Mouse (Mus musculus): Measurements from ENCODE around the gene Dcaf1.
A peak's percentile ranks its signal among the peaks of the same experiment; 100 is the strongest.

Dcaf1 gene

DNA sequence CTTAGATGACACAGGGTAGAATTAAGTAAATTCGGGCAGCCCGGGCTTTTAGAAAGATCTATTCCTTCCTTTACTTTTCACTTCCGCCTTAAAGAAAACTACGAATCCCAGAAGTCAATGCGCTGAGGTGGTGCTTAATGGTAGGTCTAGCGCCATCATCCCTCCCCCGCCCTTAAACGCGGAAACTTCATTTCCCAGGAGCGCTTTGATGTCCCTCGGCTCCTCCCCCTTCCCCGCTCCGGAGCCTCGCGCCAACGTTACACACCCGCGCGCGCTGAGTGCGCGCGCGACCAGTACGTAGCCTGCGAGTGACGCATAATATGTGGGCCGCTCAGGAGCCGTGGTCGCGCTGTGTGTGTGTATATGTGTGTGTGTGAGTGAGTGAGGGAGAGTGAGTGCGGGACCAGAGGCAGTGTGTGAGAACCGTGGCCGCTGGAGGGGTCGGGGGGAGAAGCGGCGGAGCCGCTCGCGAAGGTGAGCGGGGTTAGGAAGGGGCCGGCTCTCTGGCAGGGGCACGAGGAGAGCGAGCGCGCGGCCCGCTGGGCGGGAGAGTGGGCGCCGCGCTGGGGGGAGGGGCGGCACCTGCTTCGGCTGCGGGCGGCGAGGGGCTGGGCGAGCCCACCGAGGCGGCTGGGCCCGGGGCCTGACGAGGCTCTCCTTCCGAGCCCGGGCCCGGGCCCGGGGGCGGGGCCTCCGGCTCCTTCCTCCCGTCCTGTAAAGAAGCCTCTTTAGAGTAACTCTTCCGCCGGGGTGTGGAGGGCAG is at the start of gene Dcaf1:
Dcaf1 (plus strand) TSS at position 257 of the 763 bp plus-strand sequence.
- peak; percentile 96 for DNase-seq (ENCODE audit: low spot score)

DNA sequence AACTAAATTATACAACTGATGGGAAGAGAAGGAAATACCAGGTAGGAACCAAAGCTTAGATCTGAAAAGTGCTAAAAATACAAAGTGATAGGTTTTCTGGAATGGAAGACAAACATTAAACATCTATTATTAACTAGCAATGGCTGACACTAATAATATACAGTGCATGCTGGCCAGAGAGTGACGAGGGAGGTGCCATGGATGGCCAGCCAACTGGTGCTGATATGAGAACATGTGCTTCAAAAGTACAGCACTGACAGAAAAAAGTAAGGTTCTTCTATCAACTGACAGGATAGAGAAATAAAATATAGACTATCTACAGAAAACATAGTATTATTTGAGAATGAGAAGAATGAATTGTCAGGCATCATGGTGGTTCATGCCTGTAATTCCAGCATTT is 45.6 kb upstream of the Dcaf1 start:
- no peak for DNase-seq (ENCODE audit: low spot score)

DNA sequence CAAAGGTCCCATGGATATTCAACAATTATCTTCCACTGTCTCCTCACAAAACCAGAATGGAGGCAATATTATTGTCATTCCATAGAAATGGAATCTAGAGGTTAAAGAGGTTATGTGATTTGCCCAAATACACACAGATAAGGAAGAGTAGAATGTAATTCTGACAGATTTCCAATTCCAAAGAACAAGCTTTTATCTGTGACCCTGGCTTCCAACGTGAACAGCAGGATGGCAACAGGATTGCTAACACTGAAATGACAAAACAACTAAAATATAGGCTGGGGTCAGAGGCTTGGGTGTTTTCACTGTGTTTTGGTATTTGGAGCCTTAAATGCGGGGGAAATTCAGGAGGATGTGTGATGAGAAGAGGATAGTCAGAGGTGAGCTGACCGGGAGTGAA is 44.3 kb upstream of the Dcaf1 start:
- no peak for DNase-seq (ENCODE audit: low spot score)

DNA sequence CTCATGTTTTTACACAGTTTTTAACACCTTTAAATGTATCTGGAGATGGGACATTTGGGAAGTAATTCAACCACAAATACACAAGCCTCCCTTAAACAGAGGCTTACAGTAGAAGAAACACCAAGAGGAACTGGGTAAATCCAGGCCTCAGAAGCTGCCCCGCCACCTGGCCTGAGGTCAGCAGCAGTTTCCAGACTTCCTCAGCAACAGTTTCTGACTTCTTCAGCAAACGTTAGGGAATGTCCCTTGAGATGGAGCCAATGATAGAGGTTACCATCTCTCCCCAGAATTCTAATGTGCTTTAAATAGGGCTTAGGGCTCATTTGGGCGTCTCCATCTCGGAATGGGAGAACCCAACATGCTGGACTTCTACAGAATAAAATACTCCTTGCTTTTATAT is 43.4 kb upstream of the Dcaf1 start:
- no peak for DNase-seq (ENCODE audit: low spot score)

DNA sequence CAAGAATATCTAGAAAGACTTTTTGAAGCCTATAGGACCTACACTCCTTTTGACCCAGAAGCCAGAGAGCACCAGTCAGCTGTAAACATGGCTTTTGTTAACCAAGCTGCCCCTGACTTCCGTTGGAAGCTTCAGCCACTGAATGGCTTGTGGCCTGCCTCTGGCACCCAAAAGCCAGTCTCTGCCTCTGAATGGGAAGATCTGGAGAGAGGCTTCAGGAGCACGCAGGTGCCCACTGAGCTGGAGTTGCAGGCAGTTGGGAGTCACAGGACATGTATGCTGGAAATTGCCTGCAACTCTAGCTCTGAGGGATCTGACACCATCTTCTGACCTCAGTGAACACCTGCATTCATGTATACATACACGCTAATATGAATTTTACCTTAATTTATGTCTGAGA is 41.6 kb upstream of the Dcaf1 start:
- DNase-seq (ENCODE audit: low spot score), result no peak

DNA sequence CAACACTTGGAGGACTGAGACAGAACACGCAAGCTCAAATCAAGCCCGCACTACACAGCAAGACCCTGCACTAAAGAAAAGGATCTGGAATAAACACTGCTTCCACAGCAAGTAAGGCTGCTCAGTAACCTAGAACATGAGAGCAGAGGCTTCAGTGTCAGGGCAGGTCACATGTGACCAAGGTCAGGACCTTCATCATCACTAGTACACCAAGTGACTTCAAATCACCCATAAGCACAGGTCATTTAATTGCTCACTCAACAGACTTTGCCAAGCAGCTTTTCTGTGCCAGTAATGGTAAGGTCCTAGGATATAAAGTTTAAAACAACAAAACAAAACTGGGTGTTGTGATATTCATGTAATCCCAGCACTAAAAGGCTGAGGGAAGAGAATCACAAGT is 38.1 kb upstream of the Dcaf1 start:
- no peak for DNase-seq (ENCODE audit: low spot score)

DNA sequence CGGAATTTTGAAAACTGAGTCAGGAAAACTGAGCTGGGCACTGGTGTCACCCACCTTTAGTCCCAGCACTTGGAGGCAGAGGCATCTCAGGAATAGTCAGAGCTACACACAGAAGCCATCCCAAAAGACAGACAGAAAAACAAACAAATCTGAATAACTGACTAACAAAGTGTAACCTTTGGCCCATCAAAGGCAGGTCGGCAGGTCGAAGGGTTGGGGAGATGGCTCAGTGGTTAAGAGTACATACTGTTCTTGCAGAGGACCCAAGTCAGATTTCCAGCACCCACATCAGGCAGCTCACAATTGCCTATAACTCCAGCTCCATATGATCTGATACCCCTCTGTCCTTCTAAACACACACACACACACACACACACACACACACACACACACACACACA is 36.5 kb upstream of the Dcaf1 start:
- DNase-seq (ENCODE audit: low spot score), result no peak

DNA sequence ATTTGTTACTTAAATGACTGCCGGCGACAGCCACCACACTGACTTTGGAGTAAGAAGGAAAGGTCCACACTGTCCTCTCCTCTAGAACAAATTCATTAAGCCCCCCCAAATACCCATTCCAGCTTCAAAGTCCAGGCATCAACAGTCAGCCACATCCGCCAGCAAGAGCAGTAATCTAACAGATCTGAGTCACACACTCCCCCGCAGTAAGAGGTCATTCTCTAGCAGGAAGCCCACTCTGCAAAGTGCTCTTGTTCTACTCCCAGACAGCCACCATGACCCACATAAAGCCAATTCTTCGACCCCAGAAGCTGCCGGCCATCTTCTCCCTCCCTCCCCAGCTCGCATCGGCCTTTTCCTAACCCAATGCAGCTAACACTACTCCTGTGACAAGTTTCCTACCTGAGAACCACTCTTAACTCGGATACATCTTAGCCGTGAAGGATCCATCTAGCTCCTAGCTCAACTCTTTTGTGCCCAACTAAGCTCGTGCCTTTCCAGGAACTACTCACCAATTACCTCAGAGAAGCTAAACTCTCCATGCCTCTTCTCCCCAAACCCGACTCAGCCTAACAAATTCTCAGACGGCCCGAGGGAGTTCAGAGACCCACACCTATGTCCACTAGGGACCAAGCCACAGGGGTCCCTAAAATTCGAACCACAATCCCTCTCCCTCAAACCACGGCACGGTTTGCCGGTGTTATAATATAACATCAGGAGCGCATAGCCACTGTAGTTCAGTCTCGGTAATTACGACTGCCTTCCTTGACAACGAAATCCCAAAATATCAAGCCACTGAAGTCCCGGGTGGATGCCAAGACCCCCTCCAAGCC is 33.5 kb upstream of the Dcaf1 start:
- DNase-seq (ENCODE audit: low spot score), result peak; percentile 24

DNA sequence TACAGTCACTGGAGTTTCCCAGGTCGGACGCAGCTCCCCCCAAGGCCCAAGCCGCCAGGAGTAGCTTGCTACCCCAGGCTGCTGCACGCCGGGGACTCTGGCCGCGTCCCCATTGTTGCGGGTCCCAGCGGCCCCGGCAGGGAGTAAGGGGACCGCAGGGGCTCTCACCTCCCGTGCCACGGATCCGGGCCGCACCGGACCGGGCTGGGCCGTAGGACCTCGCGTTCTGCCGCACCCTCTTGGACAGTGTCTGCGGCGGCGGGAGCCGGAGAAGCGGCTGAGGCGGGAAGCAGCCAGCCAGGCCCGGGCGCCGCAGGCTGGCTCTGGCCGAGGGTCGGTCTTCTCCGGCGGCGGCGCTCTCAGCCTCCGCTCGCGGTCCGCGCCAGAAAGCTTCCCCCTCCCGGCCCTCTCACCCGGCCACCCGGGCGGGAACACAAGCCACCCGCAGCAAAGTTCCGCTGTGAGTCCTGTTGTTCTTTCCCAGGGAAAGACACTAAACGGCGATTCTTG is 32.8 kb upstream of the Dcaf1 start, which contains the start of gene Rad54l2:
Rad54l2 (minus strand) TSS at position 383 of the 510 bp plus-strand sequence.
- peak; percentile 79 for DNase-seq (ENCODE audit: low spot score)

DNA sequence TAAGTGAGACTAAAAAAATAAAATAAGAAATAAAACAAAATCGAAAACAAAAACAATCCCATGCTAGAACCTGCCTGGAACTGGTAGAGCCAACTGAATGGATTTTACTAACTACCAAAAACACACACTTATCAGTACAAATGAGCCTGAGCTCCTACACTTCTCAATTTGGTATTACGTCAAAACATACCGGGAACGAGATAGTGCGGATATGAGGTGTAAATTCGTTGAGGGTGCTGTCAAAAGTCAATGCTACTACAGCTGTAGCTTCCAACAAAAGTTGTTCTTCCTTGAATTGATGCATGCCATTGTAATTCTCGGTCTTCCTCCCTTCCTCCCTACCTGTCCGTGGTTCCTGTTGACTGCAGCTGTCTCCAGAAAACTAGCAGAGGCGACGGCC is 32.3 kb upstream of the Dcaf1 start:
- DNase-seq (ENCODE audit: low spot score), result peak; percentile 2

DNA sequence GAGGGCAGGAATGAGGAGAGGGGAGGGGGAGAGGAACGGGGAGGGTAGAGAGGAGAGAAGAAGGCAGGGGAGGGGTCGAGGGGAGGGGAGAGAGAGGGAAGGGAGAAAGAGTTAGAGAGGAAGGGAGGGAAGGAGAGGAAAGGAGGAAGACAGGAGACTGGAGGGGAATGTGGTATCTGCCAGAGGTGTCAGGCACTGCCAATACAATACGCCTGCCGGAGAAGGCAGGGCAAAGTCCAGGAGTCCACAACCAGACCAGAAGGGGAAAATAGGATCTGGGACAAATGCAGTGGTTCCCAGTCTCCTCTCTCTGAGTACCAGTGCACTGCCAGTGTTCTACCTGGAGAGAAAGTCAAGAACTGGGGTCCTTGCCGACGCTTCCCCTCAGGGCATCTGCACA is 30.8 kb upstream of the Dcaf1 start:
- DNase-seq (ENCODE audit: low spot score), result no peak

DNA sequence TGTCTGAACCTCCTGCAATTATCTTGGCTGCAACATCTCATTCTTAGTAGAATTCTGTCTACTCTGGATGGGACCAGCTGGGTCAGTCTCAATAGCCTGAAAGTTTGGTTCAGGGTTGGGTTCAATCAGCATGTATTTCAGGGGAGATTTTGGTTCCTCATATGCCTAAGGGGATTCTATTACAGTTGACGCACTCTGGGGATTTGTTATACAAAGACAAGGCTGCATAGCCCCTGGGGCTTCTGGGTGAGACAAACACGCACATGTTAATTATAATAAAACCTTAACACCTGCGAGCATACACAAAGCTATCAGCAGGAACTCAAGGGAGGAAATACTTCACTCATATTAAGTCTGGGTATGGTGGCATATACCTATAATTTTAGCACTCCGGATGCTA is 15.2 kb upstream of the Dcaf1 start:
- DNase-seq (ENCODE audit: low spot score), result no peak

DNA sequence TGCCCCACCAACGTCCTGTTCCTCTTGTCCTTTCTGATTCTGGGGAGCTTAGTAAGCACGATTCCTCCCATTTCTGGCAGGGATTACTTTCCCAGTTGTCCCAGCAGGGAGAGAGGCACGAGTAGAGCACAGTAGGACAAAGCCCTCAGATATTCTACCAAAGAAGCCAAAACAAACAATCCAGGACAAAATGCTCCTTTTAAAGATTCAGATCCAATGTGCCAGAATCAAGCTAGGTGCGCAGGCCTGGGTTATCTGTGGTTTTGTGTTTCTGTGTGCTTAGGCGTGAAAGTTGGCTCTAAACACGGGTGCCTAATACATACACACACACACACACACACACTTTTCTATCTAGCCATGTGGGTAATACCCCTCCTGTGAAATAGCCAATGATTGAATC is 3.5 kb upstream of the Dcaf1 start:
- DNase-seq (ENCODE audit: low spot score), result no peak

DNA sequence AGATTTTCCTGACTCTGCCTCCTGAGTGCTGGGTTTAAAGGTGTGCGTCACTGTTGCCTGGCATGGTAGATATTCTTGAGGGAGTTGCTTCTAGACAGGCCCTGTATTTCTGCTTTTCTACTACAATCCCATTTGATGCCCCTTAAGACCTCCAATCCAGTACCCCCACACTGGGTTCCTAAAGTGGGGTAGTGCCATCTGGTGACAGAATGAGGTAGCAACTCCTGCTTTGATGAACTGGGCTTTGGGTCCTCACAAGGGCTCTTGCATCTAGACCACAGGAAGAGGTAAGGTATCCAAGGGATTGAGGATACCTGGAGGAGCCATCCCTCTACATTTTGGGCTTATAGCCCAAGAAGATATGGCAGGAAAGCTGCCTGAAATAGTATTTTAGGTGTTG is 2.5 kb upstream of the Dcaf1 start:
- DNase-seq (ENCODE audit: low spot score), result peak; percentile 6

DNA sequence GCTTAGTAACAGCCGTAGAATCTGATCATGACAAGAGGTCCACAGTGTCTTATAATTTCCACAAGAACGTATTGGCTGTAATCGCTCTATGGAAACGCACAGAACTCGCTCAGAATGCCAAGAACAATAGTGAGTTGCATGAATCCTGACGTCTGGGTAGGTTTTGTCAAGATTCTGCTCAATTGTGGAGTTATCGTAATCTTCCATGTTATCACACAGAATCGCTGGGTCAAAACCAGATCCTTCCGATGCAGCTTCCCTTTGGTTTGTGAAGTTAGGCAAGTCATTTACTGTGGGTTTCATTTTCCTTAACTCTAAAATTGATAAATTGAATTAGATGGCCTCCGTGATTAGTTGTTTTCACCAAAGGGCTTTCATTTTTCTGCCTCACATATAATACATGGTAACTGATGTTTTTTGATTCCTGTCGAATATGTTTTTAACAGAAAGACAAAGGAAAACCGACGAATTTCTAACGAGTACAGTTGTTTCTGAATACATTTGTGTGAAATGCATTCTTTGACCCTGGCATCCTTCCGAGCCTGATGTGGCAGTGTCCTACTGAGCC is 540 bp upstream of the Dcaf1 start:
- peak; percentile 18 for DNase-seq (ENCODE audit: low spot score)

DNA sequence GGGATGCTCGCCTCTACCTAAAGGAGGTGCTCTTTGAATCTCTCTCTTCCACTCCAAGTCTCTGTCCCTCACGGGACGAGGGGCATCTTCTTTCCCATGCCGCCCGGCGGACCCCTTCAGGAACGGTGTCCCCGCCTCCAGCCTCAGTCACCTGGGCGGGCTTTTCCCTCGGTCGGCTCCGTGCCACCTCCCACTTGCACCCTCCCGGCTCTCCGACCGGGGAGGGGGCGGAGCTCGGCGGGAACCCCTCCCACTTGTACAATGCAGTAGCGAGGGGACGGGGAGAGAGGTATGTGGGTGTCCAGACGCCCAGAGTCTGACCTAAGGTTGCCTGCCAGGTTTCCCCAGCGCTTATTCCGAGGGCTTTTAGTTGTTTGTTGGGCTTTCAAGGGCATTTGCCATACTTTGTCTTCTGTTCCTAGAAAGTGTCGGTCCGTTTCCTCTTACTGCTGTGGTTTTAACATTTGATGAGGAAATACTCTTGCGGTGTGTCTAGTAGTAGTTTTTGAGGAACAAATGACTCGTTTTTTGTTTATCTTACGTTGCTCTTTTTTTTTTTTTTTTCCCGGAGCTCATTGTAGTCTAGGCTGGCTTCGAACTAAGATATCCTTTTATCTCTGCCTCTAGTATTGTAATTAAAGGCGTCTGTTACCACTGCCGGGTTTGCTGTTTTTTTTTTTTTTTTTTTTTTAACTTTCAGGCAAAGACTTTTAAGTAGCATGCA is 869 bp downstream of the Dcaf1 start:
- DNase-seq (ENCODE audit: low spot score), result peak; percentile 85

DNA sequence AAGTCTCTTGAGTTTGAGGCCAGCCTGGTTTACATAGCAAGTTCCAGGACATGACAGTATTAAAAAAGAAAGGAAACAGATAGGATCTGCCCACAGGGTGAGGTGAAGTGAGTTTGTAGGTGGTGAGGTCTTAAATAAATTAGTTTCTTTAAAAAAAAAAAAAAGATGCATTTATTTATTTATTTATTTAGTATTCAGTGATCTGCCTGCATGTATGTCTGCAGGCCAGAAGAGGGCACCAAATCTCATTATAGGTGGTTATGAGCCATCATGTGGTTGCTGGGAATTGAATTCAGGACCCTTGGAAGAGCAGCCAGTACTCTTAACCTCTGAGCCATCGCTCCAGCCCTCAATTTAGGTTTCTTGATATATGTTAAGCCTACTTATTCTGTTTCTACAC is 18.9 kb downstream of the Dcaf1 start:
- DNase-seq (ENCODE audit: low spot score), result no peak

DNA sequence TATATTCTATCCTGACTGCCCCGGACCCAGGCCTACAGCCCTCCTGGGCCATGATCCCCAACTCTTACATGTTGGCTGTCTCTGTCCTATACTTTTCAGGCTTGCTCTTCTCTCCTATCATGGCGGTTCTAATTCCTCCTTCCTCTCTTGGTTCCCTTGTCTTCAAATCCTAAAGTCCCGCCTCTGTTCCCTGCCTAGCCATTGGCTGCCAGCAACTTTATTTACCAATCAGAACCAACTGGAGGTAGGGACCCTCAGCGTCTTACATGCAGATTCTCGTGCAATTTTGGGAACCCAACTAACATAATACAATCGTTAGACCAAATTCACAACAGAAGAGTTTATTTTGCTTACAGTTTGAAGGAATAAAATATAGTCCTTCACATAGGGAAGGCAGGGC is 21.1 kb downstream of the Dcaf1 start:
- no peak for DNase-seq (ENCODE audit: low spot score)

DNA sequence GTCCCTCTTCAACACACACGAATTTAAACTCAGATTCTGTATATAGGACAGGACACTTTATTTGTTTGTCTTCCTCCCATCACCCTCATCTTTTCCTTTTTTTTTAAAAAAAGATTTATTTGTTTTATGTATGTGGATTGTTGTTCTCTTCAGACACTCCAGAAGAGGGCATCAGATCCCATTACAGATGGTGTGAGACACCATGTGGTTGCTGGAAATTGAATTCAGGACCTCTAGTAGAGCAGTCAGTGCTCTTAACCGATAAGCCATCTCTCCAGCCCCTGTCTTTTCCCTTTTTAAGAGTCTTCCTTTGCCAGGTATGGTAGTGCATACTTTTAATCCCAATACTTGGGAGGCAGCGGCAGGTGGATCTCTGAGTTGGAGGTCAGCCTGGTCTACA is 35.0 kb downstream of the Dcaf1 start:
- no peak for DNase-seq (ENCODE audit: low spot score)

DNA sequence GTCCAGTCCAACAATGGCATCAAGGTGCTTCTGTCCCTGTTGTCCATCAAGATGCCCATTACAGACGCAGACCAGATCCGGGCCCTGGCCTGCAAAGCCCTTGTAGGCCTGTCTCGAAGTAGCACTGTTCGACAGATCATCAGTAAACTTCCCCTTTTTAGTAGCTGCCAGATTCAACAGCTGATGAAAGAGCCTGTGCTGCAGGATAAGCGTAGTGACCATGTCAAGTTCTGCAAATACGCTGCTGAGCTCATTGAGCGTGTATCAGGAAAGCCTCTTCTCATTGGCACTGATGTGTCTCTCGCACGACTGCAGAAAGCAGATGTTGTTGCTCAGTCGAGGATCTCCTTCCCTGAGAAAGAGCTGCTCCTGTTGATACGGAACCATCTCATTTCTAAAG is 36.4 kb downstream of the Dcaf1 start:
- no peak for DNase-seq (ENCODE audit: low spot score)

DNA sequence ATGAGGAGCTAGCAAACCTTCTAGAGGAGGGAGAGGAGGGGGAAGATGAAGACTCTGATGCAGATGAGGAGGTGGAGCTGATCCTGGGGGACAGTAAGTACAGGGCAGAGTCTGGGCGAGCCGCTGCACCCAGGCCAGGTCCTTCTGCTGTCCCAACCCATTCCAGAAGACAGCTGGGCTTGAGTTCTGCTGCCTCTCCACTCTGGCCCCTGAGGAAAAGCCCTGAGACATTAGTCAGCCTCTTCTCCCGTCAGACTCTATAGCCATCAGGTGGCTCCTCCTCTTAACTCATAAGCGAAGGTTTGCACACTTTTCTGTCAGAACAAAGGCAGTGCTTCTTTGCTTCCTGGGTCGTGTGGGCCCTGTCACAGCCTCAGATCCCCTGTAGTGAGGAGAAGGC is 52.5 kb downstream of the Dcaf1 start:
- no peak for DNase-seq (ENCODE audit: low spot score)

DNA sequence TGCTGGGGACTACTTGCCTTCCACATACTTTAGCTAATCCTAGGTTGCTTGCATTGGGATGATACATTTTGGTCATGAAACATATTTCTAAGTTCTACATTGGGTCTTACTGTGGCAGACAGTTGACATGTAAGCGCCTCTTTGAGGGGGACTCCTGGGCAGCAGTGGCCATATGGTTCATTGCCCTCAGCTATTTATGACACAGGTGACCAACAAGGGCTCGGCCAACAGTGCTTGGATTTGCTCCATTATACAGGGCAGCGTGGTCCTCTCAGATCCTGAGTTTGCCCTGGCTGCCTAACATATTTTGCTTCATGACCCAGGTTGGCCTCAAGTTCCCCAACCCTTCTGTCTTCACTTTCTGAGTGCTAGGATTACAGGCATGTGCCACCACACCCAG is 55.0 kb downstream of the Dcaf1 start:
- DNase-seq (ENCODE audit: low spot score), result no peak
